Mouse (Mus musculus) embryonic facial prominence, embryonic 10.5 days (tissue): Measurements from ENCODE around the gene Tpbgl. TPM values are rescaled to one million over a fixed set of nuclear protein-coding genes. Genes with fewer than 3 reads are reported as not detected.

Source experiments
- DNase-seq: peaks from one replicate; pipeline ENCODE4 v3.0.0-alpha.2; 2017; ENCODE audit warnings: low spot score
- H3K27ac ChIP-seq: fragments of 300-500 bp; sonication (generic); replicated peaks from 2 replicates; pipeline ENCODE4 v1.5.1; 2016; ENCODE audit warnings: mild to moderate bottlenecking
- H3K27me3 ChIP-seq: fragments of 300-500 bp; sonication (generic); replicated peaks from 2 replicates; pipeline ENCODE4 v1.6.1; 2016; ENCODE audit warnings: low read depth, mild to moderate bottlenecking; ENCODE audit not compliant: poor library complexity, severe bottlenecking
- H3K36me3 ChIP-seq: fragments of 300-500 bp; sonication (generic); replicated peaks from 2 replicates; pipeline ENCODE4 v1.6.1; 2016; ENCODE audit warnings: mild to moderate bottlenecking, moderate library complexity
- H3K4me1 ChIP-seq: fragments of 300-500 bp; sonication (generic); 2 replicates; pipeline ENCODE4 v1.6.1; 2016
- H3K4me3 ChIP-seq: fragments of 300-500 bp; sonication (generic); 2 replicates; pipeline ENCODE4 v1.5.1; 2016; ENCODE audit warnings: mild to moderate bottlenecking, moderate library complexity
- H3K9me3 ChIP-seq: fragments of 300-500 bp; sonication (generic); 2 replicates; pipeline ENCODE4 v1.6.1; 2016; ENCODE audit warnings: mild to moderate bottlenecking
- WGBS: fragments of 180-500 bp; shearing (Covaris S2); methylation state at CpG from one replicate; pipeline ENCODE4 v1.1.7; 2016; 5-methylcytosine and 5-hydroxymethylcytosine counted together
- polyA plus RNA-seq: library from polyadenylated mRNA; unstranded; fragments of >200 nt; fragmentation: Nextera tagmentation; extraction: Ambion mirVana; gene quantifications from 2 replicates; pipeline ENCODE4 v1.2.1, GENCODE M21; 2016

Tpbgl gene
- 0.55 and 0.60 TPM in 2 replicates for polyA plus RNA-seq

DNA sequence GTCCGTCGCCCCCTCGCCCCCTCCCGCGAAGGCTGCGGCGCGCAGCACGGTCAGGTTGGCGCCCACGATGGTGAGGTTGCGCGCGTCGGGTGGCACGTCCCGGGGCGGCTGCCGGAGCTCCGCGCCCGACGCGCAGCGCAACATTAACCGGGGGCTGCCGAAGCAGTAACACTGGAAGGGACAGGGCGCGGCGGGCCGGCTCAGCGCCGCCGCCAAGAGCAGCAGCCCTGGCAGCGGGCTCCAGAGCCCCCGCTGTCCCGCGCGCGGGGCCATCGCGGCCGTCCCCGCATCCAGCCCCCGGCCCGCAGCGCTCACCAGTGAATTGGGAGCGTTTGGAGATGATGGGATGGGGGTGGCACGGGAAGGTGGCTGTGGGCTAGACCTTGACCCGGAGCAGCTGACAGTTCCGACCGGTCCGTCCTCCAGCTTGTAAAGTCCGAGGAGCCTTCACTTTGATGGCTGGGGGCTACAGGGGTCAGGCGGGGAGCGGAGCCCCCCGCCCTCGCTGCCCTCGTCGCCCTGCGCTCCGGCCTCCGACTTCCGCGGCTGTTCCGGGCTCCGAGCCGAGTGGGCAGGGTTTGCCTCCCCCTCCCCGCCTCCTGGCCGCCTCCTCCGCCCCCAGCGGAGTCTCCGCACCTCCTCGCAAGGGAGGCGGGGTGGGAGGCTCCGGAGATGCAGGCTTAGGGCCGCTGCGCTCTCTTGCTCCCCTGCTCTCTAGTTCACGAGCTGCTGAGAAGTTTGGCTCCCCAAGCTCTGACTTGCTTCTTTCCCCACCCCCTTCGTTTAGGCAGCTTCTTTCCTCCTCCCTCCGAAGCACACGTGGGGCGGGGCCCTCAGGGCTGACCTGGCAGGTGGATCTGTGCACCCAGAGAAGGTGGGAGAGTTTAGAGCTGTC is at the start of gene Tpbgl:
Gene Tpbgl (minus strand): TSS at position 728 of the 895 bp plus-strand sequence.
- DNase-seq: peak; percentile 61
- Histone ChIP-seq H3K27me3 (peaks cover 100% of the 10 kb centered on the region), H3K4me3 (peak within 1 kb of the TSS; percentile 63), H3K9me3 (no peaks in the 10 kb centered on the region), H3K4me1 (peaks cover 27% of the 10 kb centered on the region), H3K27ac (no peak within 1 kb of the TSS; the same call in 1 of the 2 replicates), H3K36me3 (no peaks in the 10 kb centered on the region)
- under 1% methylated on average over 83 of the region's 83 CpGs for WGBS

DNA sequence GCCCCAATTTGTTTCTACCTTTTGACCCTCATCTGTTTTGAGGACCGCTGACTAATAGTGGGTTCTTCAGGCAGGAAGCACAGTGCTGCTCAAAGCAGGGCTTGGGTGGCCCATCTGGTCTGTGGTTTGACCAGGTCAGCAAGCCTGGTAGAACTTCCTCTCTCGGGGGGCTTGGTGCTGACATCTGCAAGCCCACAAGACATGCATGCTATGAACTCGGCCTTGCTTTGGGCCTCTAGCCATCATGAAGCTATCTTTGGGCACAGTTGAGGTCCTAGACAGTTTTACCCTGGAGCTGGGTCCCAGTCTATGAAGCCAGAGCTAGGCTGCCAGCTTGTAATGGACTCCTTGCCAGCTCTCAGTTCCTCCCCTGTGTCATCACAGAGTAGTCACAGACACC is 48.0 kb upstream of the Tpbgl start:
- WGBS: 81% methylated on average over 3 of the region's 3 CpGs
- Histone ChIP-seq H3K27ac (no peak overlapping the region), H3K9me3 (no peaks in the 10 kb centered on the region), H3K27me3 (no peaks in the 10 kb centered on the region), H3K4me1 (peaks cover 5% of the 10 kb centered on the region; the same call in 1 of the 2 replicates), H3K36me3 (no peaks in the 10 kb centered on the region), H3K4me3 (no peak overlapping the region)
- no peak for DNase-seq

DNA sequence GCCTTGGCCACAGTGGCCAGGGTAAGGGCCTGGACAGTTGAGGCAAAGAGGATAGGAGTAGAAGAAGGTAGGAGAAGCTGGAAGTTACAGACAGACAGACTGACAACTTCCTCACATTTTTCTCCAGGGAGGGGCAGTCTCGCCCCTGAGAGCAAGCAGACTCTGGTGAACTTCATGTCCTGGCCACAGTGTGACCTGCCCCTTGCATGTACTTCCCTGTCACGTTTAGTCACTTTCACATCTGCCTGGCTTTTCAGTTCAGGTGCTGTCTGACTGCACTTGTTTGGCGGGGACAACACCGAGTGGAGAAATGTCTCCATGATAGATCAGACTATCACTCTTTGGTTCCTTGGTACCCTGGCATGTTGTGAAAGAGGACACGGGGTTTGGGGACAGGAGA is 47.3 kb upstream of the Tpbgl start:
- Histone ChIP-seq H3K4me3 (no peak overlapping the region), H3K4me1 (peaks cover 10% of the 10 kb centered on the region), H3K27me3 (no peaks in the 10 kb centered on the region), H3K36me3 (no peaks in the 10 kb centered on the region), H3K27ac (no peak overlapping the region), H3K9me3 (no peaks in the 10 kb centered on the region)
- DNase-seq: no peak
- 78% methylated on average over 5 of the region's 5 CpGs for WGBS

DNA sequence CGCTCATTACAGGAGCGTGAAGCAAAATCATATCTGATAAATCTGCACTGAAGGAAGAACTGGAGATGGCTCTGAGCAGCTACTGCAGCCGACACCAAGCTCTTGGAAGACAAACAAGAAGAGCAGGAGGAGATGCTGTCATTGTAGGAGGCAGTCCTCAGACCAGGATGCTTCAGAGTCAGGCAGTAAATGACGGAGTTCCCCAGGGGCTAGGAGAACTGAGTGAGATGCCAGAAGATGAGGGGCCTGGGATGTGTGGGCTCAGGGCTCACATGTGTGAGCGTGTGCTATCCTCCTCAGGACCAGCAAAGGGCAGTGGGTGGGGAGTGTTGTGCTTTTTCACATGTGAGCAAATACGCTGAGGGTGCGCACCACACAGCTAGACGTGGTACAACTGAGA is 46.3 kb upstream of the Tpbgl start:
- H3K4me3 ChIP-seq: no peak overlapping the region
- H3K27ac ChIP-seq: no peak overlapping the region
- no peaks in the 10 kb centered on the region for H3K36me3 ChIP-seq
- WGBS: 84% methylated on average over 8 of the region's 8 CpGs
- peaks cover 18% of the 10 kb centered on the region for H3K4me1 ChIP-seq
- DNase-seq: no peak
- H3K27me3 ChIP-seq: no peaks in the 10 kb centered on the region
- H3K9me3 ChIP-seq: no peaks in the 10 kb centered on the region

DNA sequence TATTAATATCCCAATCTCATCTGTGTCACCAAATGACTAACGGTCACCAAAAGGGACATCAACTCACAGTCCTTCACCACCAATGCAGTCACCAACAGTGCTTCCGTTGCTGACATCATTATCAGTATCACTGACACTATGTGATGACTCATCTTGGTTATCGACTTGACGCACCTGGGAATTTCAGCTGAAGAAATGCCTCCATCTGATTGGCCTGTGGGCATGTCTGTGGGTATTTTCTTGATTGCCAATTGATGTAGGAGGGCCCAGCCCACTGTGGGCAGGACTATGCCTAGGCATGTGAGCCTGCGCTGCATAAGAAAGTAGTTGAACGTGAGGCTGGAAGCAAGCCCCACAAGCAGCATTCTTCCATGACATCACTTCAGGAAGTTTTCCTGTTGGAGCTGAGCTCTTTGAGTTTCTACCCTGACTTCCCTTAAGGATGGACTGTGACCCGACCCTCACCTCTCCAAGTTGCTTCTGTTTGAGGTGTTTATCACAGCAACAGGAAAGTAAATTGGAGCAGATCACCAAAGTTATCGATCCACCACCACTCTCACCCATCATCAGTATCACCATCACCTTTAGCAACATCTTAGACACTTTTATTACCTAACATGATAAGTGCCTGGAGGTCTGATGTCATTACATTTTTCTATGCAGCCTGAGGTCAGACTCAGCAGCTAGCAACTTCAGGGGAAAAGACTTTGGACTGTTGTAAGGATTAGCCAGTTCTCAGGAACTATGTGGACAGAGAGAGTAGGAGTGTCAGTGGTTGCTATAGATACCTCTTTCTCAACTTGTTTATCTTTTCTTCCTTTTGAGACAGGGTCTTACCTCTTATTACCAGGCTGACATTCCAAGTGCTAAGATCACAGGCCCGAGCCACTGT is 44.9 kb upstream of the Tpbgl start:
- Histone ChIP-seq H3K27me3 (no peaks in the 10 kb centered on the region), H3K4me3 (no peak overlapping the region), H3K4me1 (peaks cover 26% of the 10 kb centered on the region), H3K27ac (no peak overlapping the region), H3K36me3 (no peaks in the 10 kb centered on the region), H3K9me3 (no peaks in the 10 kb centered on the region)
- 84% methylated on average over 9 of the region's 9 CpGs for WGBS
- DNase-seq: no peak

DNA sequence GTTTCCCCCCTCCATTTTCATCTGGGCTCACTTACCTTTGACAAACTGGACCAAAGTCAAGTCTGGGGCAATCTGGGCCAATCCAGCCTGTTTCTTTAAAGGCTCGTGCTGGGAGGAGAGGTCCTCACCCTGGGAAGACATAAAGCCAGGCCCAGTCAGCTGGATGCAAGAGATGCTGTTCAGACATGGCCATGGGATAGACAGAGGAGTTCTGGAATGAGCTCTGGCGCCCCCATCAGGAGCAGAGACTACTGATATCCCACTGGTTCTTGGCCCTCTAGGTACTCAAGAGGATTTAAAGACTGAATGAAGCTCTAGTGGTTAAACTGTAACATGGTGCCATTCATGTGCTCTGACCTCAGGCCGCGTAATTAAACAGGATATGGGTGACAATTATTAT is 44.0 kb upstream of the Tpbgl start:
- Histone ChIP-seq H3K27ac (no peak overlapping the region), H3K36me3 (no peaks in the 10 kb centered on the region), H3K4me3 (no peak overlapping the region), H3K27me3 (no peaks in the 10 kb centered on the region), H3K9me3 (no peaks in the 10 kb centered on the region), H3K4me1 (peaks cover 30% of the 10 kb centered on the region)
- 79% methylated on average over 4 of the region's 4 CpGs for WGBS
- DNase-seq: no peak

DNA sequence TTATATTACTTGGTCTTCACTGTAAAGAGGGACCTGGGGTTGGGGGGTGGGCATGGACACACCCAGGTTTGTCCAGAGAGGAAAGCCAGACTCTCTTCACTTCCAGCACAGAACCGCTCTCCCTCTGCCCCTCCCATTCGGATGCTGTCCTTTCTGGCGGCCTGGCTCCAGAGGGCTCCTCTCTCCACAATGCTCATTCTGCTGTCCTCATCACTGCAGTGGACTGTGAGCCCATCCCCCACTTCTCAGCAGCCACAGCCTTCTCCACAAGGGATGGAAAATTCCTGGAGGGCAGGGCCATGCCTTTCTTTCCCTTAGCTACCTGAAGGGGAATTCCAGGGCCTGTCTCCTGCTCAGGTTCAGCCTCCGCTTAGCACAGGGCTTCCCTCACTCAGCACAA is 41.9 kb upstream of the Tpbgl start:
- Histone ChIP-seq H3K4me1 (peaks cover 47% of the 10 kb centered on the region), H3K27ac (0 out of 2 replicates have a peak overlapping the region, but pooled peaks have one; percentile 24)

DNA sequence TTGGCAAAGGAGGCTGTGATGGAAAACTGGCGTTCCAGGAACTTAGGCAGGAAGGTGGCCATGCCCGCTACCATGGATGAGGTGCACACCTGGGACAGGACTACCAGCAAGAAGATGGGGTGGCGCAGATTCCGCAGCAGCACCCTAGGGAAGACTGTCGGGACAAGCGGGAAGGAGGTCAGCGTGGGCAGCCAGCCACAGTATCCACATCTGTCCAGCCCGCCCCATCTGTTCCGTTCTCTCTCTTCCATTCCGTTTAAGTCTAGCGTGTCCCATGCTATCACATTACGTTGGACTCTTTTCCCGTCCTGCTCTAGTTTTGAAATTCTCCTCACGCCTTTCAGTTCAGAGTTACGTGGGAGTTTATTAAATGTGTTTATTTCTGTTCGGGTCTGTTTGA is 40.2 kb upstream of the Tpbgl start:
- Histone ChIP-seq H3K27me3 (no peaks in the 10 kb centered on the region), H3K36me3 (no peaks in the 10 kb centered on the region), H3K4me1 (peaks cover 47% of the 10 kb centered on the region), H3K4me3 (no peak overlapping the region), H3K9me3 (no peaks in the 10 kb centered on the region), H3K27ac (no peak overlapping the region)
- no peak for DNase-seq
- WGBS: 85% methylated on average over 16 of the region's 16 CpGs

More for the DNA sequence above, 41.9 kb upstream of the Tpbgl start:
- Histone ChIP-seq H3K4me3 (no peak overlapping the region), H3K36me3 (no peaks in the 10 kb centered on the region), H3K27me3 (no peaks in the 10 kb centered on the region), H3K9me3 (no peaks in the 10 kb centered on the region)
- 24% methylated on average over 4 of the region's 4 CpGs for WGBS
- peak; percentile 20 for DNase-seq

DNA sequence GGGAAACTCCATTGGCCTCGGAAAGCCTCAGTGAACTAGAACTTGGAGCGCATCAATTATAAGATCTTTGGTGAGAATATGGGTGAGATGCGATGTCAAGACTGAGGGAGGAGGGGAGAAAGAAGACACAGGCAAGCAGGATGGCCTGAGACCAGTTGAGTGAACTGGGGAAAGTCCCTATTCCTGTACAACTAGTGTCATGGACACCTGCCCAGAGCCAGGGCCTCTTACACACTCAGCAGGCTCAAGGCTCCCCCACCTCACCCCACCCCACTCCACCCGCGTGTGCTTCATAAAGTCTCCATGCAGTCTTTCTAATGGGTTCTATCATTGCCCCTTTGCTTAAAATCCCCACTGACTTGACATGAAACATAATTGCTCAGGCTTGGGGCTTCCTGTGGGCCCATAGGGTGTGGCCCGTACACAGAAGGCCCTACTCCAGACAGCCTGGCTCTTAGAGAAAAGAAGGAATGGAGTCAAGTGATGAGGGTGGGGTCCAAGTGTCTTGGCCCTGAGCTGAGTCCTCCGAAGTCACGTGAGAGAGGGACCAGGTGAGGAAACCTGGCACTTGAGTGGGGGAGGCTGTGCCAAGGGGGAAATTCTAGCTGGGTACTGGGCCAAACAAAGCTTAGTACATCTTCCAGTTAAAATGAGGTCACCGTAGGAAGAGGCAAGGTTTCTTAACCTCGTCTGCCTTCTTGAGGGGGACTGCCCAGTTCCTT is 39.0 kb upstream of the Tpbgl start:
- peaks cover 47% of the 10 kb centered on the region for H3K4me1 ChIP-seq
- no peaks in the 10 kb centered on the region for H3K36me3 ChIP-seq
- no peaks in the 10 kb centered on the region for H3K9me3 ChIP-seq
- 93% methylated on average over 10 of the region's 10 CpGs for WGBS
- no peaks in the 10 kb centered on the region for H3K27me3 ChIP-seq
- no peak overlapping the region for H3K4me3 ChIP-seq
- no peak for DNase-seq
- no peak overlapping the region for H3K27ac ChIP-seq

DNA sequence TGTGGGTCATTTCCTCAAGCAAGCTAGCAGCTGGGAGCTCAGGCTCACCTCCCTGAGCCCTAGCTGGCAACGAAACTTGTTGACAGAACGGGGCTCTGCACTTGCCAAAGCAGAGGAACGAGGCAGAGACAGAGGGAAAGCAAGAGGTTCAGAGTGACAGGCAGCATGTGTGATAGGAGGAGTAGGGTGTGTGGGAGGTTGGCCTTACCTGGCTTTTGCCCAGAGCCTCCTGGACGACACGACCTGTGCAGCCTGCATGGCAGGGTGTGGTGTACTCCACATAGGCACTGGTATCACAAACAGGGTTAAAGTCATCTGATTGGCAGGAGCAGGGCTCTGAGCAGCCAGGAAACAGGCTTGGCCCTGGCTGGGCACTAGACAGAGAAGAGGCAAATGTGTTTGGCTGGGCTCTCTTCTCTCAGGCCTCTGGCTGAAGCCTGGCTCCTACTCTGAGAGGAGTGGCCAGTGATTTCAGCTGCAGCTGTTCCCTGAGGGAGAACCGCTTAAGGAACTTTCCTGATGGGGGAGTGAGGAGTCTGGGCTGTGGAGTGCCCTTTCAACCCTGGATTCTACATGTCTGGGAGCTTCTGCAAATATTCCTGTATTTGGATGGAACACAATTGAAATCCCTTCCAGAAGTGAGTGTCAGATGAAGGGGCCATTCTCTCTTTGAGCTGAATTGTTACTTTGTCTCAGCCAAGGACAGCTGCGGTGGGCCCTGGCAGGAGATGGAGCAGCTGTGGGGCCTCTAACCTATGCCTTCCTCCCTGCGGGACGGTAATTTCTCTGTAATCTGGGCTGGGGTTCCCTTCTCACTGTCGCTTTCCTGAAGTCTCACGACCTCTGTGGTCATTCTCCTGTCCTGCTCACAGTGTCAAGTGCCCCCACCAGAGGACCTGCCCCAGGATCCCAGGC is 37.9 kb upstream of the Tpbgl start:
- no peak overlapping the region for H3K4me3 ChIP-seq

DNA sequence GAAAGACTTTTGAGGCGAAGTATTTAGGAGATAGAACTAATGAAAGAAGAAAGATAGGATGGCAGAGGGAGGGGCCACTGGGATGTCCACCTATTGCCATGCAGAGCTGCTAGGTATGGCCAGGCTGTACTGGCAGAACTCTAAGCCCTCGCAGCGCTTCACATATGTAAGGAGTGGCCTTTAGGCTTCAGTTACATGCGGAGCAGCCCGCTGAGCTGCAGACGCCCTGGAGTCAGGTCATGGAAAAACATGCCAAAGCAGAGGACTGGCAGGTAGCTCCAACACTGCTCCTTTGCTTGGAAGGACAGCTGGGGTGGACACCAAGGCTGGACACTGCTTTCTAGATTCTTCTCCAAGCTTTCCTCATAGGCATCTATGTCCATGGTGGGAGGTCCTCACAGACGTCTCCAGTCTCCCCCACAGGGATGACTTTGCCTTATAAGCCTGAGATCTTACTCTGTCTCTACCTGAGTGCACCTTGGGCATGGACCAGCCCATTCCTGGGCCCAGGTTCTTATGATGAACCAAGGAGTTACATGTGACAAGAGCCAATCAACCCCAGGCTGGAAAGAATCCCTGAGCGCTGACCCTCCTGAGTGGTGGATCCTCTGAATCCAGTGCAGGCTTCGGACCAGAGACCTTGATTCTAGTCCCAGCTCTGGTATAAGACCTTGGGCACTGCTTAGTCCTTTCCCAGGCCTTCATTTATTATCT is 36.8 kb upstream of the Tpbgl start:
- no peak overlapping the region for H3K4me3 ChIP-seq
- no peaks in the 10 kb centered on the region for H3K27me3 ChIP-seq
- H3K4me1 ChIP-seq: peaks cover 35% of the 10 kb centered on the region
- no peak overlapping the region for H3K27ac ChIP-seq
- no peaks in the 10 kb centered on the region for H3K36me3 ChIP-seq
- DNase-seq: no peak
- H3K9me3 ChIP-seq: no peaks in the 10 kb centered on the region
- 86% methylated on average over 9 of the region's 9 CpGs for WGBS

More for the DNA sequence above, 37.9 kb upstream of the Tpbgl start:
- DNase-seq: no peak
- Histone ChIP-seq H3K4me1 (peaks cover 42% of the 10 kb centered on the region), H3K9me3 (no peaks in the 10 kb centered on the region), H3K27me3 (no peaks in the 10 kb centered on the region), H3K27ac (peak overlapping the region; percentile 57), H3K36me3 (no peaks in the 10 kb centered on the region)
- WGBS: 48% methylated on average over 11 of the region's 11 CpGs
